Mouse (Mus musculus) embryonic fibroblast, embryonic 13.5 days (primary cell): ENCODE measurements around the gene Stat3.

Experiments used
- CTCF ChIP-seq: IDR thresholded peaks from 2 replicates; pipeline ENCODE4 v1.5.1; 2011; ENCODE audit warnings: mild to moderate bottlenecking, control low read depth, low read length, moderate library complexity, borderline replicate concordance; ENCODE audit not compliant: insufficient read depth
- POLR2A ChIP-seq: IDR thresholded peaks from 2 replicates; pipeline ENCODE4 v1.6.1; 2011; ENCODE audit warnings: low read depth, mild to moderate bottlenecking, control low read depth, low read length, moderate library complexity

- no peak for TF ChIP-seq POLR2A
- TF ChIP-seq CTCF: no peak
These were observed 53.9 kb downstream of the Stat3 start for GRCm38 (mm10) chr11:100885472-100885871.
